Mouse (Mus musculus) kidney, adult 8-10 months (tissue): ENCODE data around the gene Egfl7.
A peak's percentile ranks its signal among the peaks of the same experiment; 100 is the strongest.

Experiments
- DNase-seq, 2 experiments: peaks; one replicate each; pipeline ENCODE4 v3.0.0; 2022

The Egfl7 gene

GRCm38 (mm10) chr2:26579714-26580113, at the start of gene Egfl7:
Gene Egfl7, plus strand, starts transcription at chr2:26580014.
- DNase-seq = no peak

- no peak for DNase-seq
Observed at GRCm38 (mm10) chr2:26531829-26532228, 48.0 kb upstream of the Egfl7 start.

- no peak for DNase-seq
Observed at GRCm38 (mm10) chr2:26533249-26533648, 46.6 kb upstream of the Egfl7 start.

- no peak for DNase-seq
Observed at GRCm38 (mm10) chr2:26534161-26534560, 45.7 kb upstream of the Egfl7 start.

- DNase-seq = peak; percentile 48
Observed at GRCm38 (mm10) chr2:26534616-26535015, 45.2 kb upstream of the Egfl7 start.

- DNase-seq = no peak
Observed at GRCm38 (mm10) chr2:26535517-26536045, 44.2 kb upstream of the Egfl7 start.

GRCm38 (mm10) chr2:26539516-26539915, 40.3 kb upstream of the Egfl7 start:
- no peak for DNase-seq

- no peak for DNase-seq
Observed at GRCm38 (mm10) chr2:26540721-26541120, 39.1 kb upstream of the Egfl7 start.

GRCm38 (mm10) chr2:26541258-26541910, 38.4 kb upstream of the Egfl7 start:
- DNase-seq = no peak

- peak in 1 of 2 experiments; percentile 52 for DNase-seq
Observed at GRCm38 (mm10) chr2:26543155-26543554, 36.7 kb upstream of the Egfl7 start.

- DNase-seq = no peak
Observed at GRCm38 (mm10) chr2:26543768-26544167, 36.0 kb upstream of the Egfl7 start.

GRCm38 (mm10) chr2:26544265-26544664, 35.5 kb upstream of the Egfl7 start:
- DNase-seq = peak; percentile 51 to 65

GRCm38 (mm10) chr2:26547481-26547880, 32.3 kb upstream of the Egfl7 start:
- DNase-seq = no peak

GRCm38 (mm10) chr2:26549801-26550200, 30.0 kb upstream of the Egfl7 start:
- DNase-seq = no peak

- DNase-seq = no peak
Observed at GRCm38 (mm10) chr2:26550205-26550604, 29.6 kb upstream of the Egfl7 start.

- DNase-seq = no peak
Observed at GRCm38 (mm10) chr2:26550777-26551176, 29.0 kb upstream of the Egfl7 start.

- no peak for DNase-seq
Observed at GRCm38 (mm10) chr2:26551446-26551845, 28.4 kb upstream of the Egfl7 start.

- no peak for DNase-seq
Observed at GRCm38 (mm10) chr2:26552066-26552465, 27.7 kb upstream of the Egfl7 start.

GRCm38 (mm10) chr2:26553904-26554303, 25.9 kb upstream of the Egfl7 start:
- DNase-seq = no peak

GRCm38 (mm10) chr2:26555076-26555475, 24.7 kb upstream of the Egfl7 start:
- peak in 1 of 2 experiments; percentile 57 for DNase-seq

GRCm38 (mm10) chr2:26556535-26556993, 23.2 kb upstream of the Egfl7 start:
- no peak for DNase-seq

- DNase-seq = peak; percentile 44 to 53
Observed at GRCm38 (mm10) chr2:26560506-26560905, 19.3 kb upstream of the Egfl7 start.

- DNase-seq = peak; percentile 62 to 65
Observed at GRCm38 (mm10) chr2:26561351-26562016, 18.3 kb upstream of the Egfl7 start.

GRCm38 (mm10) chr2:26566221-26566620, 13.6 kb upstream of the Egfl7 start:
- DNase-seq = peak in 1 of 2 experiments; percentile 53
